Mouse (Mus musculus): Measurements from ENCODE around the gene Hinfp.
"Not testable (repeated sequence)": the region's sequence is repeated elsewhere in the genome, so short reads cannot be mapped to it uniquely, and the experiment has no call there.

Gene Hinfp

DNA sequence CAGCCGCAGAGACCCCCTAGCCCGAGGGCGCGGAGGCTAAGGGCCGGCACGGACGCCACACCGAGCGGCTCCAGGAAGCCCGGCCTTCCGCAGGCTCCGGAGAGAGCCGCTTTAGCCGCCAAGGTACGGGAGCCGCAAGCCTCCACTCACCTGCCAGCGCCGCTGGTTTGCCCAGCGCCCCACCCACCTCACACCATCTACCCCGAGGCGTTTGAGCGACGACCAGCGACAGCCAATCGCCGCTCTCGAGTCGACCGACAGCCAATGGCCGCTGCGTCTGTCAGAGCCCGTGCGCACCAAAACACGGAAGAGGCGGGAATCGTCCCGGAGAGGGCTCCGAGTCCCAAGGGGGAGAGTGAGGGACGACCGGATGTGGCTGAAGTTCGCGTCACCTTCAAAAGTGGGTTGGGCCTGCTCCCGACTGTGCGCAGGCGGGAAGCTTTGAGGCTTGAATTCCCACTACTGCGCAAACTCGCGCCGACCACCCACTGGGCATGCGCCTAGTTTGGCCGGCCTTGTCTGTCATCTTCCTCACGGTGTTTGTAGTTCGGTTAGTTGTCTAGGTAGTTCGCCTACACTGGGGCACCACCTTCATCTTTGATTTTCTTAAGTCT is at the start of gene Hinfp:
Gene Hinfp, minus strand, starts transcription at position 206 of the 614 bp plus-strand sequence.
- DNase-seq (ENCODE audit: low spot score), result peak; percentile 94

DNA sequence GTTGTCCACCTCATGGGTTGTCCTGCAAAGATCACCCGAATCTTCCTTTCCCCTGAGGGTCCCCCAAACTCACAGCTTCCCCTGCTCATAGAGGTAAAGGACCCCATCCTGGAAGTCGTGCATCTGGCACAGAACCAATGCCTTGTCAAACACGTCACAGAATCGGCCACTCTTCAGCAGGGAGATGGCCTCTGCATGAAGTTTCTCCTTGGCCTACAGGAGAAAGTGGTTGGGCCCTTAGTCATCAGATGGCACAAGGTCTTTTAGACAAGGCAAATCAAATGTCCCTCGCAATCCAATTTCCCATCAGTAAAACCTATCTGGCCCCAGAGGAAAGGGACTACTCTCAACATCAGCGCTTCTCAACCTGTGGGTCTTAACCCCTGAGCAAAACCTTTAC is 47.7 kb upstream of the Hinfp start:
- DNase-seq (ENCODE audit: low spot score), result no peak

DNA sequence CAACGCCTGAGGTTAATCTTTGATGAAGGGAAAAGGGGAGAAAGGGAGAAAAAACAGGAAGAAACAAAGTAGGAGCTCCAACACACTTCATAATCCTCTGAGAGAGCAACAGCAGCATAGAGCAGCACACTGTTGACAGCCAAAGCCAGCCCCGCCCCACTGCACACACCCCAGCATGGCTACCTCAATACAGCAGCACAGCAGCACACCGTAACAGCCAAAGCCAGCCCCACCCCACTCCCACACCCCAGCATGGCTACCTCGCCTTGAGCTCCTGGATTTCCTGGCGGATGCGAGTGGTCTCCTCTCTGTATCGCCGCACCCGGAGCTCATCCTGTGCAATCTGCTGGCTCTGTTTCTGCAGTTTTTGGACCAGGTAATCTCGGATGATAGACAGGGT is 46.9 kb upstream of the Hinfp start:
- no peak for DNase-seq (ENCODE audit: low spot score)

DNA sequence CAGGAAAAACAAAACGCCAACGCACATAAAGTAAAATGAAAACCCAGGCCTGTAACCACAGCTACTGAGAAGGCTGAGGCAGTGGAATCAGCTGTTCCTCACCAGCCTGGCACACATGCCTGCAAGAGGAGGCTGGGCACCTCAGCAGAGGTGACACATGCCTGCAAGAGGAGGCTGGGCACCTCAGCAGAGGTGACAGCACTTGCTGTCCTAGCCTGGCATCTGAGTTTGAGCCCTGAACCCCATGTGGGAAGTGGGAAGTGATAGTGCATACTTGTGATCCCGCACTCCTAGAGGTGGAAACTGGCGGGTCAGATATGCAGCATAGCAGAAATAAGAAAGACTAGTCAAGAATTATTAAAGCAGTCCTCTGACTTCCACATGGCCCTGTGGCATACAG is 45.9 kb upstream of the Hinfp start:
- no peak for DNase-seq (ENCODE audit: low spot score)

DNA sequence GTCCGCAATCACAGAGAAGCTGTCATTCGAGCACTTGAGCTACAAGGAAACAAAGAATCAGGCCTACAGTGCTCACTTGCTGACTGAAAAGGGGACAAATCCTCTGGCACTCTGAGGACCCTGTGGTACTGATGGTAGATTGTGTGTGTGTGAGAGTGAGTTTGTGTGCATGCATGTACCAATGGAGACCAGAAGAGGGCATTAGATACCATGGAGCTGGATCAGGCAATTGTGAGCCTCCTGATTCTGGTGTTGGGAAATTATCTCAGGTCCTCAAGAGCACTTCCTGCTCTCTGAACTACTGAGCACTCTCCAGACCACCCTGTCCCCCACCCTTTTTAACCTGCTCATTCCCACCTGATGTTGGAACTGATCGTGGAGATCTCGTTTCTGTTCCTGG is 43.1 kb upstream of the Hinfp start:
- no peak for DNase-seq (ENCODE audit: low spot score)

DNA sequence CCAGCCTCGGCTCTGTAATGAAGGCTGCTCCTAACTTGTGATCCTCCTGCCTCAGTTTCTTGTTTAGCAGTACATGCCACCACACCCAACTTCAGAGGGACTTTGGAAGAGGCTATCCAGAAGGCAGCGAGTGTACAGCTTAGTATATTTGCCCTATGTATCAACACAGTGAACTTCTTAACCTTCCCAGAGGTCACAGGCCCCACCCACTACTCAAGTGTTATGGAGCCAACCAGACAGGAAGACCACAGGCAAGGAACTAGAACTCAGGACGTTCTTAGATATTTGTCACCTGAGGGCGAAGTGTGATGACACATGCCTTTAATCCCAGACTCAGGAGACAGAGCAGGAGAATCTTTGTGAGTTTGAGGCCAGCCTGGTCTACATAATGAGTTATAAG is 42.1 kb upstream of the Hinfp start:
- no peak for DNase-seq (ENCODE audit: low spot score)

DNA sequence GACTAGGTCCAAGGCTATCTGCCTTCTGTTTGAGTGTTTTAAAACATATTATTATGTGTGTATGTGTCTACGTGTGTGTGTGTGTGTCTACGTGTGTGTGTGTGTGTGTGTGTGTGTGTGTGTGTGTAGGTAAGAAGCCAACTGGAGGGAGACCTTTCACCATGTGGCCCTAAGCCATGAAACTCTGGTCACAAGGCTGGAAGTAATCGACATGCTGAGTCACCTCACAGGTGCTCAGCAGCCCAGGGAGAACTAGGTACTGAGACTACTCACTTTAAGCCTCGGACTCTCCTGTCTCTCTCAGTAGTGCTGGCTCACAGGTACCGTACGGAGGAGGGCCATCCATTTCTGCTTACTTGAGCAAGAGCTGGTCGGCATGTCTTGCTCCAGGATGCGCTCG is 41.7 kb upstream of the Hinfp start:
- no peak for DNase-seq (ENCODE audit: low spot score)

DNA sequence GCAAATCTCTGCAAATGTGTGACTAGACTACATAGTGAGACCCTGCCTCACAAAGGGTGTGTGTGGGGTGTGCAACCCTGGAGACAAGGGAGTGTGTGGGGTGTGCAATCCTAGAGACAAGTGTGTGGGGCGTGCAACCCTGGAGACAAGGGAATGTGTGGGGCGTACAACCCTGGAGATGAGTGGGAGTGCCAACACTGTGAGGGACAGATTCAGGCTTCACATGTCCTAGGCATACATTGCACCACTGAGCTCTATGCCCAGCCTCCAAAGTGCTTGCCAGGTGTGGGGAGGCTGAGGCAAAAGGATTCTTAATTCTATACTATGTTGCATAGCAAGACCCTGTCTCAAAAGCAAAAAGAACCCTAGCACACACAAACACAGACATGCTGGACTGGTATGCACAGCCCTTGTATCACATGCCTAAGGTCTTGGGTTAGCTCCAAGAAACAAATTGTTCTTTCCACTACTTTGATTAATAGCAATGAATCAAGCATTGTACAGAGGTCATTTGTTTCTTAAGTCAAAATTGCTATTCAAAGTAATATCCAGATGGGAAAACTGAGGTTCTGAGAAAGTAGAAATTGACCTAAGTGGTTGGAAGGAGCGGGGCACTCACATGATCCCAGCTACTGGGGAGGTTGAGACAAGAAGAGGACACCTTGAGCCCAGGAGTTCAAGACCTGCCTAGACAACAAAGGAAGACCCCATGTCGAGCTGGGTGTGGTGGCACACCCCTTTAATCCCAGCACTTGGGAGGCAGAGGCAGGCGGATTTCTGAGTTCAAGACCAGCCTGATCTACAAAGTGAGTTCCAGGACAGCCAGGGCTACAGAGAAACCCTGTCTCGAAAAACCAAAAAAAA is 40.3 kb upstream of the Hinfp start:
- DNase-seq (ENCODE audit: low spot score), result no peak

DNA sequence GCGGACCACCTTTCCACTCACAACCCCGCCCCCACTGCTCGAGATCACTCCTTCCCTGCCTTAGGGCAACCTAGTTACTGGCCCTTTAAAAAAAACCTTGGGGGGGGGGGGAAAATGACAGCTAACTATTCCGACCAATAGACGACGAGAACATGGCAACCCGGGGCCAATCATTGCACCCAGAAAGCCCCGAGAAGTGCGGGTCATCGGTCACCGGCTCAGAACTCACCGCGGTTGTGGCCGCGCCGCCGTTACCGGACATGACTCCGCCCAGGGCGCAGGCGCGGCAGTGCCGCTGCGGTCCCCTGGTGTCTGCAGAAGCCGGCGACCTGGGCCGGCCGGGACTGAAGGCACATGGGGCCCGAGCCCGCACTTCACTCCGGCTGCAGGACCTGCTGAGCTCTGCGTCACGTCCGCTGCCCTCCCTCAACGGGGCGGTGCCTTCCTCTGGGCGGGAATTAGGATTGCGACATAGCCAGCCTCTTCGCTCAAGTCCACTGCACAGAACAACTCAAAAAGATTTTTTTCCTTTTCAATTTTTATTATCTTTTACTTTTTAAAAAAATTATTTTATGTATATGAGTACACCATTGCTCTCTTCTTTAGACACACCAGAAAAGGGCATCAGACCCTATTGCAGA is 38.4 kb upstream of the Hinfp start, which contains the start of gene Hmbs:
Gene Hmbs, minus strand, starts transcription at position 448 of the 641 bp plus-strand sequence.
- peak; percentile 58 for DNase-seq (ENCODE audit: low spot score)

DNA sequence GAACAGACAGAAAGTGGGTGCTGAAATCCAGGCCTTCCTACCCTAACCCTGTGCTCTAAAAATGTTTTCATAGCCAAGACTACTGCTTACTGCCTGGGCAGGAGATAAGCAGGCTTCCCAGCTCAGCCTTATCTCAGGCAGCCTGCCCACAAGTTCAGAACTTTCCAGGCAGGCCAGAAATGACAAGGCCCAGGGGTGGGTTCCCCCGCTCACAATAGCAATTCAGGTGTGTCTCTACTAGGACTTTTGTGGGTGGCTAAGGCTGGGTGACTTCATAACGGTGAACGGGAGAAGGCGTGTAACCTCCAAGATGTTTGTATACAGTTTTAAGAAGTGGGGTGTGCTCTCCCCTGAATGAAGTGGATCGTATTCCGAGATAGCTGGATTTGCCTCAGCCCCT is 37.8 kb upstream of the Hinfp start:
- DNase-seq (ENCODE audit: low spot score), result no peak

DNA sequence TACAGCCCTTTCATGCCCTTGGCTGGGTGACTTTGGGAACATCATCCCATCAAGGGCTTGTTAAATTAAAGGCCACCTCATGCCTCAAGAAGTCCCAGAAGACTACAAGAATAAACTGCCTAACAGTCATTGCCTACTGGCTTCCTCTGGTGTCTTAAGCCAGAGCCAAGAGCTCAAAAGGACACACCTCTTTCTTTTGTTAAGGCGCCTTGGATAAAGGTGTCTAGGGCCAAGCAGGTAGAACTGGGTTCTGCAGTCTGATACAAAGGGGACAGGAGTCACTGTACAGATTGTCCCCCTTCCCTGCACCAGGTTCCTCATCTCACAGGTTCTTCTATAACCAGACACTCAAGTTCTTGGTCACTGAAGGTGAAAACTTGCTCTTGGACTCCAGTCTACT is 37.1 kb upstream of the Hinfp start:
- no peak for DNase-seq (ENCODE audit: low spot score)

DNA sequence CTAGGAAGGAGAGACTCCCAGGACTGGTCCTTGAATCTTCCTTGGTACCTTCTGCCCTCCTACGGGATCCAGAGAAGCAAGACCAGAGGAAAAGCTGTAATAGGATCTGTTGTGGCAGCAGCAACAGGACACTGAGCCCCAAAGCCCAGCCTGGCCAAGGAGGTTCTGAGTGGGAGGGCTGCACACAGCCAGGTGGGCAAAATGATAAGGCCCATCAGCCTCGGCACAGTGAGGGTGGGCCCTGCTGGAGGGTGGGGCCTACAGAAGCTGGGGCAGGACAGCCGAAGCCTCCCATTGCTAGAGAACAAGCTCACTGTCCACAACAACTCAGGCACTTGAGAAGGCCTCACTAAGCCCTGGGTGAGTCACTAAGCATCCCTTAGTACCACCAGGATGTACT is 36.7 kb upstream of the Hinfp start:
- DNase-seq (ENCODE audit: low spot score), result no peak

DNA sequence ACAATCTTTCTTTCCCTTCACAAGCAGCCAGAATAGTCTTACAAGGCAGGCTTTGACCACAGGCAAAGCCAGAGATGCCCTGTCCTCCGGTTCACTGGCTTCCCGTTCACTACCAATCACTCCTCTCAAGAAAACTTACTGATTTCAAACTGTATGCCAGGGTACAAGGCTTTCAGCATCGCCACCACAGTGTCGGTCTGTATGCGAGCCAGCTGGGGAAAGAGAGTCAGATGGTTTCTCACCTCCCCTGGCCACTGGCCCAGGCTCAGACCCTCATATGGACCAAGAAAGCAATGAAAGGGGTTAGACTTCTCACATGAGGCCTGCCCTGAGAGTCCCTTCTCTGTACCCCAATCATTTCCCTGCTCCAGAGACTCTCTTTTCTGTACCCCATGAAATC is 36.0 kb upstream of the Hinfp start:
- DNase-seq (ENCODE audit: low spot score), result no peak

DNA sequence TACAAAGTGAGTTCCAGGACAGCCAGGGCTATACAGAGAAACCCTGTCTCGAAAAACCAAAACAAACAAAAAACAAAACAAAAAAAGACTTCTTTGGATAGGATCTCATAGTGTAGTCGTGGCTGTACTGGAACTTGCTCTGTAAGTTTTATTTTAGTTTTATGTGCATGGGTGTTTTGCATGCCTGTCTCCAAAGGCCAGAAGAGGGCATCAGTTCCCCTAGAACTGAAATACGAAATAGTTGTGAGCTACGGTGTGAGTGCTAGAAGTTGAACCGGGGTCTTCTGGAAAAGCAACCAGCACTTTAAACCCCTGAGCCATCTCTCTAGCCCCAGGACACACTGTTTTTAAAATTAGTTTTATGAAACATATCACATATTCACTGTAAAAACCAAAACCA is 33.1 kb upstream of the Hinfp start:
- DNase-seq (ENCODE audit: low spot score), result no peak

DNA sequence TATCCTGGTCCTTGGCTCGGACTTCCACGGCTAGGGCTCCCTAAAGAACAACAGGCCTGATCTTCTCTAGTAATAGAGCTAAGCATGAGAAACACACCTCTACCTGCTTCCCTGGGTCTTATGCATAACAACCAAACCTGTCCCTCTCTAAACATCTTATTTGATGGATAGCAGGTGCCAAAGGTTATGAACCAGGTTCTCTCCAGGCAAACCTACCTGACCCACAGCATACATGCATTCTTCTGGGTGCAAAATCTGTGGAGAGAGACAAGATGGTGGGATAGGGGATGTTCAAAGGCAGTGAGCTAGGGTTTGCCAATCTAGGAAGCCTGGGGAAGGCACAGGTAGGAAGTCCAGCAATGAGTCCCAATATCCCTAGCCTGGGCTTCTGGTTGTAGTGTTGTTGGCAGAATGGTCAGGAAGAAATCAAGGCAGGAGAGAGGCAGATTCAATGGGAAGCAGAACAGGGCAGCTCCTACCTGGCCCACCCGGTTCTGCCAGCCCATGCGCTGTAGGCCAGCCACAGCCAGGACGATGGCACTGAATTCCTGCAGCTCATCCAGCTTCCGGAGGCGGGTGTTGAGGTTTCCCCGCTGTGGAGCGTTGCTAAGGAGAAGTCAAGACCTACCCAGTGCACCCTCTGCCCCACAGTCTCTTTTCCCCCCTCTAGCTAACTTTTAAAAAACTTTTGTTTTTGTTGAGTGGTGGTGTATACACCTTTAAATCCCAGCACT is 32.1 kb upstream of the Hinfp start:
- no peak for DNase-seq (ENCODE audit: low spot score)

DNA sequence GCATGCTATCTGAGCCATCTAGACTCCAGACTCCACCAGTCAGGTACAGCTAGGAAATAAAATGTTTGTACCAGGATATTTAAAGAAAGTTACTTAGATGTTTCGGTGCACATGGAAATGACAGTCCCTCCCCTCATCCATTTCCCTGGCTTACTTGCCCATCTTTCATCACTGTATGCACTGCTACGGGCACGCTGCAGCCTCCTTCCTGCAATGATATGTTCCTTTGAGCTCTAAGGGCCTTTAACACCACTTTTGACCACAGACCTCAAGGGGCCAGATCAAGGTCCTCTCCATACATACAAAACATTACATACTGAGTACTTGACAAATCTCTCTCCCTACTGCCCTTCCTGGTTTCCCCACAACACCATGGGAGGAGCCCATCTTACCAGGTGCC is 31.5 kb upstream of the Hinfp start:
- no peak for DNase-seq (ENCODE audit: low spot score)

DNA sequence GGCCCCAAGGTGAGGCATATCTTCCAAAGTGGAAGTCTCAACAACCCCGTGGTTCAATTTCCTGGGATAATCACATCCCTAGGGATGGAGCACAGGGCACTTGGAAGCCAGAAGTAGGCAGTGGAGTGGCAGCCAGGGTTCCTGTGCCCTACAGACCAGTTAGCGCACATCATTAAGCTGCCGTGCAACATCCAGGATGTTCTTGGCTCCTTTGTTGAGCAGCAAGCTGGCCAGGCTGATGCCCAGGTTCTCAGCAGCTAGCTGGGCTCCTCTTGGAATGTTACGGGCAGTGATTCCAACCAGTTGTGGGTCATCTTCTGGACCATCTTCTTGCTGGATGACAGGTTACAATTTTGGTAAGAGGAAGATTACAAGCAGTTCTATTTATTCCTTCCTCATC is 31.0 kb upstream of the Hinfp start:
- not testable (repeated sequence) for DNase-seq (ENCODE audit: low spot score)

DNA sequence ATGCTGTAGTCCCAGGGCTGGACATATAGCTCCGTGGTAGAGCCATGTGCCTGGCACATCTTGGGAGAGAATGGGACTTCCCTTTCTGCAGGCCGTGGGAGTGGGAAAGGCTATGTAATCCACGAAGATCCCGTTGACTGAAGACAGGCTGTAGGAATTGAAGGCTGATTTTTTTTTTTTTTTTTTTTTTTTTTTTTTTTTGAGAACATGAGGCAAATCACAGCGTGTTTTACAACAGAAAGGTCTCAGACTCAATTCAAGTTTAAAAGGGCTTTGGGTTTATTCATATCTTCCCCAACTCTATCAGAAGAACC is 30.6 kb upstream of the Hinfp start:
- no peak for DNase-seq (ENCODE audit: low spot score)

DNA sequence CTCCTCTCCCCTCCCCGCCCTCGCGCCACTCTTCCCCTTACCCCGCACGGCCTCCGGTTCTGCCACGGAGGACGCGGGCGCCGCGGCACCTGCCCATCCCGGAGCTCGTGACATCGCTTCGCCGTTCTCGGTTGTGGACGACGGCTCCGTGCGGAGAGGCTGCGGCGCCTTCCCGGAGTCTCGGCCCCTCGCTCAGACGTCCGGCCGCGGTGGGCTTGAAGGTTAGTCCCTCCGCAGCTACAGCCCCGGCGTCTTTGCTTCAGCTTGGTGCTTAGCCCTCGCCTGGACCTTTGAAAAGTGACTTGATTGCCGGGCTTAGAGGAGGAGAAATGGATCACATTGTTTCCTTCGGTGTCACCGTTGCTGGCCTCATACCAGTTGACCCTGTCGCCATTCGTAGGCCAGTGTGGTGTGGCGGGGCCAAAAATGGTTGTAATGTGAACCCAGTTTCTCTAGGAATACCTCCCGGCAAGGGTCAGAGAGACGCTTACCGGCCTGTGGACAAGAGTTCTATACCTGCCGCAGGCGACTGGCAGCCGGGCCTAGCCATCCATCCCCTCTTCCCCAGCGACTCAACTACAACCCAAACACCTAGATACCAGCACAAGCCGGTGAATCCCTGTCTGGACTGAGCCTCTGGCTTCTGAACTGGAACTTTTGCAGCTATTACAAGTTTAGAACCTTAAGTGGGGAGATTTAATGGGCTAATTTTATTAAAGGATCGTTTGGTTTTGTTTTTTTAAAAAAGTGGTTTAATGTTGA is 30.0 kb upstream of the Hinfp start:
- no peak for DNase-seq (ENCODE audit: low spot score)

DNA sequence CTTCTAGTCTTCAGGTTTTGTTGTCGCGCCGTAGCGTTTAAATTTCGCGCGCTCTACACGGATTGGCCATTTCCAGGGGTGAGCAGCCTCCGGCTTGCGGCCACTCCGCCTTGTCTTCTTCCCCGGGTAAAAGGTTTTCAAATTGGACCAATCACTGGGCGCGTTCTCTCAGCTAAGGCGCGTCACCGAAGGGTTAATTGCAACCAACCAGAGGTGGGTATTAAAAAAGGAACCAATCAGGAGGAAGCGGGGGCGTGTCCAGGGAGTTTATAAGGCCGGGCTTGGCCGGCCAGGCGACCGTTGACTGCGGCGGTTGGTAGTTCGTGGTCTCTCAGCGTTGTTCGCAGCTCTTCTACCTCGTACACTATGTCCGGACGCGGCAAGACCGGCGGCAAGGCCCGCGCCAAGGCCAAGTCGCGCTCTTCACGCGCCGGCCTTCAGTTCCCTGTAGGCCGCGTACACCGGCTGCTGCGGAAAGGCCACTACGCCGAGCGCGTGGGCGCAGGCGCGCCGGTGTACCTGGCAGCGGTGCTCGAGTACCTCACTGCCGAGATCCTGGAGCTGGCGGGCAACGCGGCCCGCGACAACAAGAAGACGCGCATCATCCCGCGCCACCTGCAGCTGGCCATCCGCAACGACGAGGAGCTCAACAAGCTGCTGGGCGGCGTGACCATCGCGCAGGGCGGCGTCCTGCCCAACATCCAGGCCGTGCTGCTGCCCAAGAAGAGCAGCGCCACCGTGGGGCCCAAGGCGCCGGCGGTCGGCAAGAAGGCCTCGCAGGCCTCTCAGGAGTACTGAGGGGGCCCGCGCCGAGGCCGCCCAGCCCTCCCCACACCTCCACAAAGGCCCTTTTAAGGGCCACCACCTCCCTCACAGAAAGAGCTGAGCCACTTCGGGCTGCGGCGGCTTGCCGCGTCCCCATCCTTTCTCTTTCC is 29.2 kb upstream of the Hinfp start, which contains the start of gene H2afx:
Gene H2afx, plus strand, starts transcription at position 299 of the 935 bp plus-strand sequence.
- DNase-seq (ENCODE audit: low spot score), result peak; percentile 99
